Comparison of ENCODE assay signal across 20 mouse cellular contexts in genomic region chr11:79767111-79767510, GRCm38 (mm10).
DNase-seq lines count a peak whose midpoint lies in the region; ATAC-seq and TF ChIP-seq lines count a peak whose summit lies in the region.
"Had no signal": no experiment of that assay in that cellular context is flagged by ENCODE, and none has a peak within 500 bp of the region (broad histone marks: within the 10 kb centered on the region; RNA-seq: fewer than 3 reads in every experiment).

No protein-coding gene starts in this region.

- H3K9ac ChIP-seq in midbrain, embryonic 11.5 days (ENCODE audit: low read length), result no peak overlapping the region
- H3K9ac ChIP-seq in midbrain, embryonic 16.5 days (ENCODE audit: low read depth, low read length), result no peak overlapping the region

- TF ChIP-seq CTCF in gastrocnemius, adult 2 months (IDR thresholded peaks at IDR 0.05), result no peak

- no peak overlapping the region for H3K27ac ChIP-seq in gastrocnemius, adult 2 months
- no peak overlapping the region for H3K27ac ChIP-seq in midbrain, embryonic 11.5 days (ENCODE audit: low read depth, low read length)
- no peak overlapping the region for H3K27ac ChIP-seq in midbrain, embryonic 16.5 days (ENCODE audit: low read length)

- no peaks in the 10 kb centered on the region for H3K9me3 ChIP-seq in midbrain, embryonic 11.5 days (ENCODE audit: control insufficient read depth, low read length)
- H3K9me3 ChIP-seq in midbrain, embryonic 16.5 days (replicated peaks; ENCODE audit: control insufficient read depth, low read length, poor library complexity, severe bottlenecking), result no peaks in the 10 kb centered on the region
- H3K9me3 ChIP-seq: G1E had no signal

- intact Hi-C loops in gastrocnemius, adult 2 months (cut with DNase I), result no loop called here
- intact Hi-C loops in heart, postnatal 25 days (cut with DNase I), result loop anchor here (10.0 kb wide), 1 partner anchor 52 kb away; no protein-coding TSS in a partner anchor

- no peaks in the 10 kb centered on the region for H3K27me3 ChIP-seq in midbrain, embryonic 11.5 days (ENCODE audit: control insufficient read depth, insufficient read depth, low read length)
- no peaks in the 10 kb centered on the region for H3K27me3 ChIP-seq in midbrain, embryonic 16.5 days (ENCODE audit: control insufficient read depth, insufficient read depth, low read depth, low read length)
- H3K27me3 ChIP-seq: Patski had no signal

- H3K4me2 ChIP-seq in midbrain, embryonic 11.5 days, result no peak overlapping the region
- no peak overlapping the region for H3K4me2 ChIP-seq in midbrain, embryonic 16.5 days (ENCODE audit: low read length)

- no peaks in the 10 kb centered on the region for H3K36me3 ChIP-seq in midbrain, embryonic 11.5 days (ENCODE audit: control insufficient read depth, insufficient read depth, low read length)
- no peaks in the 10 kb centered on the region for H3K36me3 ChIP-seq in midbrain, embryonic 16.5 days (ENCODE audit: control insufficient read depth, insufficient read depth, low read length)
- H3K36me3 ChIP-seq: G1E had no signal

- no peaks in the 10 kb centered on the region for H3K4me1 ChIP-seq in midbrain, embryonic 11.5 days (ENCODE audit: control insufficient read depth, insufficient read depth, low read length)
- no peaks in the 10 kb centered on the region for H3K4me1 ChIP-seq in midbrain, embryonic 16.5 days (ENCODE audit: control insufficient read depth, insufficient read depth, low read length)

- WGBS in midbrain, embryonic 11.5 days, result 90% methylated on average over 5 of the region's 5 CpGs
- 96% methylated on average over 5 of the region's 5 CpGs for WGBS in midbrain, embryonic 16.5 days

- ATAC-seq in midbrain, embryonic 11.5 days (ENCODE audit: low FRiP score), result no peak
- no peak for ATAC-seq in midbrain, embryonic 16.5 days
- ATAC-seq: activated CD4-positive, CD25-positive, alpha-beta regulatory T cell, adult 4 months; CD4-positive, CD25-positive, alpha-beta regulatory T cell, adult 4 months; Patski had no signal

- H3K4me3 ChIP-seq in gastrocnemius, adult 2 months, result no peak overlapping the region
- H3K4me3 ChIP-seq in midbrain, embryonic 11.5 days (ENCODE audit: low read depth, low read length), result no peak overlapping the region
- no peak overlapping the region for H3K4me3 ChIP-seq in midbrain, embryonic 16.5 days (ENCODE audit: low read depth, low read length)

- DNase-seq in gastrocnemius, adult 2 months, result peak; percentile 1
- no peak for DNase-seq in gastrocnemius, adult 8-10 months (ENCODE audit: low spot score in 2 of 2)
- peak; percentile 52 for DNase-seq in heart, adult 11 months
- no peak for DNase-seq in heart, postnatal 25 days (ENCODE audit: low spot score)
- DNase-seq in midbrain, embryonic 11.5 days (ENCODE audit: low spot score, missing footprints), result peak; percentile 75
- DNase-seq: adrenal gland, adult 2 months; adrenal gland, adult 8-10 months; adrenal gland, postnatal 10 days; adrenal gland, postnatal 14 days; adrenal gland, postnatal 25 days; adrenal gland, postnatal 36 days; B cell, adult 2 months; cerebellum, adult 11 months; cerebellum, adult 11-12 months; cerebellum, adult 18-20 months had no signal

Comparison
In these comparisons a context has a peak if more than half of its experiments do, and no peak if none do; other contexts are left out.
1. DNase-seq: peak in gastrocnemius, adult 2 months (single experiment), heart, adult 11 months (single experiment) and midbrain, embryonic 11.5 days (single experiment); none in gastrocnemius, adult 8-10 months (0 of 2) and heart, postnatal 25 days (single experiment).